Comparison of ENCODE assay signal across 18 mouse cellular contexts in the genomic region with DNA sequence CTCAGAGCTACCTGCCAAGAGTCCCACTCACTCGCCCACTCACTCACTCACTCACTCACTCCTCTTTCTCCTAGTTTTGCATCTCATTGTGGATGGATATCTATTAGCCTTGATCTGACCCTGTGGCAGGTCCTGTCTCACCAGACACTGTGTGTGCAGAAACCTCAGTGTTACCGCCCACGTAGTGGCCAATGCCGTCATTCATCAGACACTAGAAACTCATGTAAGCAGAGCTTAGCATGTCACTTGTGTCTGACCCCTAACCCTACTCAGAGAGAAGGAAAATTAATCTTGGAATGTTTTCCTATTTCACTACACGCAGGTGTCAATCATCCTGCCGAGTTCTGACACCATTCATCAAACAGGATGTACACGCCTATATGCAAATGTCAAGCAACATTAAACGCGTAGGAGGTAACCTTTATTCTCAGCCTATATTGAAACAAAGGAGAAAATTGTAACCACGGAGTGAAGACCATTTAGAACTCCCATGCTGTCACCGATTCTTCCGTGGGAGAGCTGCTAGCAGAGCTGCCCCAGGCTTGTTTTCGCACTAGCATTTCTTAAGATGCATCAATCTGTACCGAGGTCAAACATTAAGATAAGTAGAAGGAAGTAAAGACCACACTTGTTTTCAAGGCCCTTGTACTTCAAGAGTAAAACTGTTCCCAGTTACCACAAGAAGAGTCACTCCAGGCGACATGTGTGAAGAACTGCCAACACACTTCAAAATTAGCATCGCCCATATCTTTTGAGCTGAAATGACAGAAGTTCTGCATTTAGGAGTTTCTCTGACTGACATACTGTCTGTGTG.
A peak's percentile ranks its signal among the peaks of the same experiment; 100 is the strongest.
DNase-seq lines count a peak whose midpoint lies in the region; ATAC-seq lines count a peak whose summit lies in the region.
"Had no signal": no experiment of that assay in that cellular context is flagged by ENCODE, and none has a peak within 500 bp of the region (broad histone marks: within the 10 kb centered on the region; RNA-seq: fewer than 3 reads in every experiment).

No protein-coding gene starts in this region.

- H3K4me3 ChIP-seq in forebrain, embryonic 14.5 days (ENCODE audit: low read depth, low read length): no peak overlapping the region
- H3K4me3 ChIP-seq: limb, embryonic 10.5 days; liver, embryonic 12.5 days; lung, embryonic 15.5 days; neural tube, embryonic 13.5 days had no signal

- no peak overlapping the region for H3K4me2 ChIP-seq in forebrain, embryonic 14.5 days (ENCODE audit: low read length)
- H3K4me2 ChIP-seq: liver, embryonic 12.5 days; lung, embryonic 15.5 days; neural tube, embryonic 13.5 days had no signal

- no peak for ATAC-seq in forebrain, embryonic 14.5 days
- ATAC-seq: intestine, embryonic 16.5 days; liver, embryonic 12.5 days; midbrain, embryonic 16.5 days had no signal

- no peaks in the 10 kb centered on the region for H3K36me3 ChIP-seq in forebrain, embryonic 14.5 days (ENCODE audit: control insufficient read depth, insufficient read depth, low read length)
- H3K36me3 ChIP-seq: limb, embryonic 10.5 days; liver, embryonic 12.5 days; lung, embryonic 15.5 days; neural tube, embryonic 13.5 days had no signal

- no peak overlapping the region for H3K27ac ChIP-seq in forebrain, embryonic 14.5 days (ENCODE audit: low read depth, low read length)
- H3K27ac ChIP-seq: limb, embryonic 10.5 days; liver, embryonic 12.5 days; lung, embryonic 15.5 days; neural tube, embryonic 13.5 days; stomach, postnatal 0 days had no signal

- H3K27me3 ChIP-seq in forebrain, embryonic 14.5 days (replicated peaks; ENCODE audit: control insufficient read depth, insufficient read depth, low read length): no peaks in the 10 kb centered on the region
- H3K27me3 ChIP-seq: liver, embryonic 12.5 days; lung, embryonic 15.5 days; neural tube, embryonic 13.5 days had no signal

- no peak overlapping the region for H3K9ac ChIP-seq in forebrain, embryonic 14.5 days (ENCODE audit: low read length)
- H3K9ac ChIP-seq: liver, embryonic 12.5 days; lung, embryonic 15.5 days; neural tube, embryonic 13.5 days had no signal

- peak; percentile 41 for DNase-seq in heart, adult 11 months
- DNase-seq in heart, postnatal 25 days (ENCODE audit: low spot score): no peak
- DNase-seq in B cell, adult 2 months: peak; percentile 36 to 41
- peak; percentile 61 for DNase-seq in T-cell, adult 2 months (ENCODE audit: low spot score)
- peak; percentile 62 to 69 for DNase-seq in natural killer cell, adult 2 months (ENCODE audit: low spot score in 2 of 2)
- no peak for DNase-seq in cerebellum, postnatal 14 days
- DNase-seq in yolk sac, embryonic 10.5 days (ENCODE audit: low spot score): no peak
- DNase-seq in forebrain, embryonic 14.5 days (ENCODE audit: low spot score): no peak
- DNase-seq: adrenal gland, postnatal 25 days; cerebellum, postnatal 36 days; kidney, postnatal 14 days had no signal

- H3K4me1 ChIP-seq in forebrain, embryonic 14.5 days (ENCODE audit: control insufficient read depth, insufficient read depth, low read length): peaks cover 22% of the 10 kb centered on the region

- no peaks in the 10 kb centered on the region for H3K9me3 ChIP-seq in forebrain, embryonic 14.5 days (replicated peaks; ENCODE audit: control insufficient read depth, low read length)
- H3K9me3 ChIP-seq: limb, embryonic 10.5 days; liver, embryonic 12.5 days; lung, embryonic 15.5 days; neural tube, embryonic 13.5 days had no signal

- intact Hi-C loops in heart, postnatal 25 days (cut with DNase I): no loop called here

- whole genome bisulfite sequencing in forebrain, embryonic 14.5 days: 87% methylated on average over 16 of the region's 16 CpGs

Comparison
In these comparisons a context has a peak if more than half of its experiments do, and no peak if none do; other contexts are left out.
1. DNase-seq: peak in heart, adult 11 months (single experiment), B cell, adult 2 months (2 of 2), T-cell, adult 2 months (single experiment) and natural killer cell, adult 2 months (2 of 2); none in heart, postnatal 25 days (single experiment), cerebellum, postnatal 14 days (0 of 2), yolk sac, embryonic 10.5 days (single experiment) and forebrain, embryonic 14.5 days (single experiment).